Mouse (Mus musculus) CH12.LX (cell line): ENCODE data around the gene Alk. TPM values are rescaled to one million over a fixed set of nuclear protein-coding genes. Genes with fewer than 3 reads are reported as not detected.
A peak's percentile ranks its signal among the peaks of the same experiment; 100 is the strongest.

ENCODE experiments used
- DNase-seq: peaks from one replicate; pipeline ENCODE4 v3.0.0-alpha.2; 2013; ENCODE audit errors: extremely low read depth
- H3K27ac ChIP-seq: 2 replicates; pipeline ENCODE4 v1.5.1; 2012; ENCODE audit warnings: low read depth, mild to moderate bottlenecking, control low read depth, moderate library complexity; ENCODE audit not compliant: insufficient read depth
- H3K27me3 ChIP-seq: replicated peaks from 2 replicates; pipeline ENCODE3; 2012; ENCODE audit warnings: inconsistent platforms
- H3K36me3 ChIP-seq, 2 experiments: replicated peaks in 1 of 2; 2 replicates each; pipeline versions ENCODE3 to v1.6.1; 2012; ENCODE audit warnings: inconsistent platforms in 1 of 2, low read length in 1 of 2, mild to moderate bottlenecking in 1 of 2, mixed read lengths in 1 of 2, moderate library complexity in 1 of 2; ENCODE audit not compliant: control insufficient read depth in 1 of 2, insufficient read depth in 1 of 2
- H3K4me1 ChIP-seq, 2 experiments: 2 replicates each; pipeline ENCODE4 v1.6.1; 2012; ENCODE audit warnings: inconsistent platforms in 1 of 2, moderate library complexity in 1 of 2; ENCODE audit not compliant: insufficient read depth in 2 of 2, control insufficient read depth in 1 of 2
- H3K4me2 ChIP-seq: 2 replicates; pipeline ENCODE4 v1.6.1; 2012; ENCODE audit warnings: low read depth, mild to moderate bottlenecking, control low read depth; ENCODE audit not compliant: poor library complexity, insufficient read depth, severe bottlenecking
- H3K4me3 ChIP-seq, 3 experiments: fragments of 150-350 bp in 1 of 3; sonication (generic) in 1 of 3; replicated peaks in 1 of 3; 2 replicates each; pipeline versions ENCODE3 to v1.5.1; 2011 to 2012; ENCODE audit warnings: low read depth in 2 of 3, low read length in 2 of 3, mild to moderate bottlenecking in 2 of 3, moderate library complexity in 2 of 3, control low read depth in 1 of 3, improper control_type of control experiment in 1 of 3, inconsistent platforms in 1 of 3, mixed read lengths in 1 of 3; ENCODE audit not compliant: poor library complexity in 1 of 3
- H3K79me2 ChIP-seq: replicated peaks from 2 replicates; pipeline ENCODE4 v1.6.1; 2012; ENCODE audit warnings: mild to moderate bottlenecking, moderate library complexity; ENCODE audit not compliant: control insufficient read depth, poor library complexity, insufficient read depth, severe bottlenecking; ENCODE audit errors: extremely low read depth
- H3K9ac ChIP-seq: 2 replicates; pipeline ENCODE4 v1.6.1; 2012; ENCODE audit warnings: low read depth, mild to moderate bottlenecking, control low read depth, moderate library complexity; ENCODE audit not compliant: insufficient read depth
- H3K9me3 ChIP-seq: replicated peaks from 2 replicates; pipeline ENCODE3; 2012; ENCODE audit warnings: low read length, inconsistent platforms, mixed read lengths
- BHLHE40 ChIP-seq: IDR thresholded peaks from 2 replicates; pipeline ENCODE4 v1.6.1; 2011; ENCODE audit warnings: mild to moderate bottlenecking, low read depth, low read length, improper control_type of control experiment
- CHD2 ChIP-seq: IDR thresholded peaks from 2 replicates; pipeline ENCODE4 v1.6.1; 2011; ENCODE audit warnings: low read length, improper control_type of control experiment
- CTCF ChIP-seq, 2 experiments: IDR thresholded peaks in 1 of 2; conservative IDR thresholded peaks in 1 of 2; 2 replicates each; pipeline ENCODE4 v1.5.1; 2011 to 2012; ENCODE audit warnings: low read depth in 2 of 2, low read length in 2 of 2, improper control_type of control experiment in 1 of 2, inconsistent platforms in 1 of 2, mild to moderate bottlenecking in 1 of 2, moderate library complexity in 1 of 2
- EP300 ChIP-seq: IDR thresholded peaks from 2 replicates; pipeline ENCODE4 v1.6.1; 2011; ENCODE audit warnings: low read length, improper control_type of control experiment
- ETS1 ChIP-seq: conservative IDR thresholded peaks from 2 replicates; pipeline ENCODE4 v1.6.1; 2012; ENCODE audit warnings: low read depth, mild to moderate bottlenecking, inconsistent platforms, low read length, improper control_type of control experiment, moderate library complexity
- GABPA ChIP-seq: IDR thresholded peaks from 2 replicates; pipeline ENCODE4 v1.6.1; 2012; ENCODE audit warnings: low read depth, low read length, improper control_type of control experiment, inconsistent platforms; ENCODE audit not compliant: insufficient replicate concordance
- IRF4 ChIP-seq: IDR thresholded peaks from 2 replicates; pipeline ENCODE4 v1.6.1; 2014; ENCODE audit warnings: low read depth, mild to moderate bottlenecking, inconsistent platforms, low read length, improper control_type of control experiment
- JUN ChIP-seq: IDR thresholded peaks from 2 replicates; pipeline ENCODE4 v1.6.1; 2011; ENCODE audit warnings: low read depth, mild to moderate bottlenecking, low read length, improper control_type of control experiment, moderate library complexity; ENCODE audit not compliant: insufficient read depth
- JUND ChIP-seq: conservative IDR thresholded peaks from 2 replicates; pipeline ENCODE4 v1.6.1; 2011; ENCODE audit warnings: low read depth, low read length, improper control_type of control experiment
- KAT2A ChIP-seq: IDR thresholded peaks from 2 replicates; pipeline ENCODE4 v1.6.1; 2012; ENCODE audit warnings: low read length, improper control_type of control experiment, inconsistent platforms; ENCODE audit not compliant: insufficient replicate concordance
- MXI1 ChIP-seq: IDR thresholded peaks from 2 replicates; pipeline ENCODE4 v1.6.1; 2011; ENCODE audit warnings: mild to moderate bottlenecking, low read depth, low read length, improper control_type of control experiment
- NRF1 ChIP-seq: IDR thresholded peaks from 2 replicates; pipeline ENCODE4 v1.6.1; 2014; ENCODE audit warnings: low read depth, mild to moderate bottlenecking, inconsistent platforms, low read length, improper control_type of control experiment, moderate library complexity
- POLR2AphosphoS2 ChIP-seq: IDR thresholded peaks from 2 replicates; pipeline ENCODE4 v1.6.1; 2011; ENCODE audit warnings: low read depth, low read length, improper control_type of control experiment
- RAD21 ChIP-seq: IDR thresholded peaks from 2 replicates; pipeline ENCODE4 v1.6.1; 2011; ENCODE audit warnings: low read depth, mild to moderate bottlenecking, low read length, improper control_type of control experiment, moderate library complexity
- RCOR1 ChIP-seq: conservative IDR thresholded peaks from 2 replicates; pipeline ENCODE4 v1.6.1; 2012; ENCODE audit warnings: low read depth, mild to moderate bottlenecking, inconsistent platforms, low read length, improper control_type of control experiment
- SIN3A ChIP-seq: IDR thresholded peaks from 2 replicates; pipeline ENCODE4 v1.6.1; 2012; ENCODE audit warnings: low read length, improper control_type of control experiment, inconsistent platforms
- SMC3 ChIP-seq: IDR thresholded peaks from 2 replicates; pipeline ENCODE4 v1.6.1; 2011; ENCODE audit warnings: low read depth, low read length, improper control_type of control experiment
- TBP ChIP-seq: conservative IDR thresholded peaks from 2 replicates; pipeline ENCODE4 v1.6.1; 2011; ENCODE audit warnings: low read depth, low read length, improper control_type of control experiment
- TCF12 ChIP-seq: IDR thresholded peaks from 2 replicates; pipeline ENCODE4 v1.6.1; 2014; ENCODE audit warnings: low read depth, mild to moderate bottlenecking, inconsistent platforms, low read length, improper control_type of control experiment
- USF2 ChIP-seq: conservative IDR thresholded peaks from 2 replicates; pipeline ENCODE4 v1.6.1; 2011; ENCODE audit warnings: low read depth, low read length, improper control_type of control experiment
- ZC3H11A ChIP-seq: IDR thresholded peaks from 2 replicates; pipeline ENCODE4 v1.6.1; 2012; ENCODE audit warnings: low read depth, mild to moderate bottlenecking, inconsistent platforms, low read length, improper control_type of control experiment
- dilution Hi-C: fragments of 300-500 bp; cut with MboI; formaldehyde crosslinking; loops from 2 replicates; pipeline ENCODE4 v1.14.3; 2020; ENCODE audit warnings: low sequenced_read_pairs; ENCODE audit not compliant: extremely low pct_unique_long_range_greater_than_20kb, extremely low pct_ligation_motif_present
- in situ Hi-C: fragments of 300-500 bp; cut with MboI; formaldehyde crosslinking; loops from 3 replicates; pipeline ENCODE4 v1.14.3; 2019; ENCODE audit warnings: low sequenced_read_pairs, low pct_ligation_motif_present, low pct_unique_long_range_greater_than_20kb, mixed read lengths
- polyA plus RNA-seq: library from polyadenylated mRNA; unstranded; fragments of >175 nt; gene quantifications from 2 replicates; pipeline ENCODE4 v1.2.1, GENCODE M21; 2012; ENCODE audit warnings: low read depth; ENCODE audit not compliant: insufficient read length
- total RNA-seq, 2 experiments: library from RNA; depleted of rRNA; stranded (reverse); fragments of 300-350 nt in 1 of 2; fragments of >200 nt in 1 of 2; gene quantifications; 2 replicates each; pipeline ENCODE4 v1.2.3; 2012 to 2014

The Alk gene
- total and polyA plus RNA-seq, 3 experiments = 0.38 to 0.63 (median 0.44) TPM

DNA sequence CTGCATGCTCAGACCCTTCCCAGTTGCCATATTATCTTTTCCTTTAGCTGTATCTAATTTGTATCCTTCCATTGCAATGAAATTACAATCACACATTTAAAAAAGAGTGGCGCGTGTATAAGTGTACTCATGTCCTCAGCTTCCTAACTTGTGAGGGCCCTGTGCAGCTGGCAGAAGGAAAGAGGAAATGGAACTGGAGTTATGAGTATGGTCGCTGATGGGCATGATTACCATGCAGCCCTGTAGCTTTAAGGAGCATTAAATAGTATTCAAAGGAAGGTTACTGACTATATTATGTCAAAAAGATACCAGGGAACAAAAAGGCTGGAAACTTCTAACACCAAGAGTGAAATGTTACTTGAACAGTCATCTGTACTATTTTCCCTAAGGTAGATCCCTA is 79.6 kb downstream of the Alk start:
- Histone ChIP-seq H3K79me2 (no peaks in the 10 kb centered on the region), H3K4me2 (no peak overlapping the region), H3K9me3 (no peaks in the 10 kb centered on the region), H3K4me3 (no peak overlapping the region), H3K27me3 (no peaks in the 10 kb centered on the region), H3K9ac (no peak overlapping the region), H3K27ac (no peak overlapping the region), H3K4me1 (peaks cover 8 to 46% of the 10 kb centered on the region in 2 experiments), H3K36me3 (no peaks in the 10 kb centered on the region)
- dilution Hi-C loops (no loop called here), in situ Hi-C loops (loop anchor here (25.0 kb wide), 1 partner anchor 588 kb away; no protein-coding TSS in a partner anchor)
- TF ChIP-seq JUND (0 out of 2 replicates have a peak, but pooled peaks have one; percentile 34), CHD2 (no peak), KAT2A (no peak), IRF4 (peak; percentile 57; the same call in 1 of the 2 replicates), EP300 (peak; percentile 89), TCF12 (0 out of 2 replicates have a peak, but pooled peaks have one; percentile 50), POLR2AphosphoS2 (no peak)
- DNase-seq = peak; percentile 36

DNA sequence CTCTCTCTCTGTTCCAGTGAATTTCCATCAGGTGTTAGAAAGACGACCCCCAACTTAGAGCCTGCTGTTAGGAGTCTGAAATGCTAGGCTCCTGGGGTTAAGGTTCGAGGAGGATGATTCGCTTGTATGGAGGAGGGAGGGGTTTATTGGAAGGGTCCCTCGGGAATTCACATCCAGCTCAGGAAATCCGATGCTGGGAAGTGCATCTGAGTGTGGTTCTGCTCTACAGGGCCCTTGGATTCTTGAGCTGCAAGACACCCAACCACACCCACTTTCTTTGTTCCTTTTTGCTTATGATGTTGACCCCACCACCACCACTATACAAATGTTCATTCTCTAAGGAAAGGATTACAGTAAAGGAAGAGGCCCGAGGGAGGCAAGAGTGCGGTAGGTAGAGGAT is 81.4 kb downstream of the Alk start:
- Histone ChIP-seq H3K4me2 (no peak overlapping the region), H3K36me3 (no peaks in the 10 kb centered on the region), H3K27me3 (no peaks in the 10 kb centered on the region), H3K9ac (no peak overlapping the region), H3K4me3 (no peak overlapping the region), H3K4me1 (peaks cover 8 to 46% of the 10 kb centered on the region in 2 experiments), H3K79me2 (no peaks in the 10 kb centered on the region), H3K9me3 (no peaks in the 10 kb centered on the region), H3K27ac (no peak overlapping the region)
- dilution Hi-C loops = no loop called here
- no peak for DNase-seq
- in situ Hi-C loops = loop anchor here (25.0 kb wide), 1 partner anchor 586 kb away; no protein-coding TSS in a partner anchor
- no peak for TF ChIP-seq RAD21
- no peak for TF ChIP-seq SMC3
- no peak for TF ChIP-seq EP300
- TF ChIP-seq CTCF (conservative IDR thresholded peaks at IDR 0.05 in 1 of 2, IDR thresholded peaks at IDR 0.05 in 1 of 2; ENCODE audit: low read depth in 2 of 2, low read length in 2 of 2) = no peak
- TF ChIP-seq NRF1 = no peak
- no peak for TF ChIP-seq RCOR1
- TF ChIP-seq TBP = no peak
- no peak for TF ChIP-seq MXI1
- no peak for TF ChIP-seq USF2
- TF ChIP-seq ZC3H11A = no peak
- TF ChIP-seq CHD2 = no peak
- no peak for TF ChIP-seq JUN
- no peak for TF ChIP-seq JUND
- no peak for TF ChIP-seq GABPA
- TF ChIP-seq ETS1 = no peak
- TF ChIP-seq BHLHE40 = no peak
- TF ChIP-seq POLR2AphosphoS2 = no peak
- TF ChIP-seq SIN3A = no peak
- TF ChIP-seq, all 38 proteins: peak for 0
